Mouse (Mus musculus) inflammation-experienced regulatory T-cells, adult 6 months (primary cell): ENCODE data around the gene Cwf19l1. TPM values are rescaled to one million over a fixed set of nuclear protein-coding genes. Genes with fewer than 3 reads are reported as not detected.
"Not testable (repeated sequence)": the region's sequence is repeated elsewhere in the genome, so short reads cannot be mapped to it uniquely, and the experiment has no call there.

Experiments
- ATAC-seq: one replicate; pipeline ENCODE4 v1.8.0; 2017
- polyA plus RNA-seq, 3 experiments: library from polyadenylated mRNA; unstranded; fragments of 100-300 nt; shearing (Covaris generic); gene quantifications; one replicate each; pipeline ENCODE4 v1.2.1; 2017

The Cwf19l1 gene
- polyA plus RNA-seq: 10 to 100 TPM; 23.2 to 37.0 (median 28.4) TPM

- peak; percentile 88 for ATAC-seq
Measured at GRCm38 (mm10) chr19:44135072-44135959, at the start of gene Cwf19l1. Gene Cwf19l1, minus strand, starts transcription at chr19:44135876.

GRCm38 (mm10) chr19:44183968-44184367, 48.3 kb upstream of the Cwf19l1 start:
- ATAC-seq: no peak

- ATAC-seq: no peak
Measured at GRCm38 (mm10) chr19:44180502-44180901, 44.8 kb upstream of the Cwf19l1 start.

GRCm38 (mm10) chr19:44176741-44177140, 41.1 kb upstream of the Cwf19l1 start:
- no peak for ATAC-seq

GRCm38 (mm10) chr19:44174835-44175234, 39.2 kb upstream of the Cwf19l1 start:
- no peak for ATAC-seq

GRCm38 (mm10) chr19:44161515-44161914, 25.8 kb upstream of the Cwf19l1 start:
- ATAC-seq: no peak

GRCm38 (mm10) chr19:44159386-44159785, 23.7 kb upstream of the Cwf19l1 start:
- ATAC-seq: no peak

- no peak for ATAC-seq
Measured at GRCm38 (mm10) chr19:44157005-44157404, 21.3 kb upstream of the Cwf19l1 start.

GRCm38 (mm10) chr19:44153781-44154180, 18.1 kb upstream of the Cwf19l1 start:
- no peak for ATAC-seq

GRCm38 (mm10) chr19:44148991-44149390, 13.3 kb upstream of the Cwf19l1 start:
- ATAC-seq: no peak

GRCm38 (mm10) chr19:44148345-44148744, 12.7 kb upstream of the Cwf19l1 start:
- ATAC-seq: no peak

- ATAC-seq: no peak
Measured at GRCm38 (mm10) chr19:44146951-44147350, 11.3 kb upstream of the Cwf19l1 start.

GRCm38 (mm10) chr19:44146568-44146879, 10.8 kb upstream of the Cwf19l1 start:
- peak; percentile 20 for ATAC-seq

GRCm38 (mm10) chr19:44145702-44146567, 10.3 kb upstream of the Cwf19l1 start, which contains the start of gene Bloc1s2:
Gene Bloc1s2, minus strand, starts transcription at chr19:44146446.
- ATAC-seq: peak; percentile 92

- ATAC-seq: no peak
Measured at GRCm38 (mm10) chr19:44144366-44144765, 8.7 kb upstream of the Cwf19l1 start.

- no peak for ATAC-seq
Measured at GRCm38 (mm10) chr19:44135960-44136485, 347 bp upstream of the Cwf19l1 start.

GRCm38 (mm10) chr19:44132917-44133316, 2.8 kb downstream of the Cwf19l1 start:
- no peak for ATAC-seq

GRCm38 (mm10) chr19:44128560-44128959, 7.1 kb downstream of the Cwf19l1 start:
- no peak for ATAC-seq

GRCm38 (mm10) chr19:44127729-44128497, 7.8 kb downstream of the Cwf19l1 start:
- no peak for ATAC-seq

- ATAC-seq: no peak
Measured at GRCm38 (mm10) chr19:44121137-44121536, 14.5 kb downstream of the Cwf19l1 start.

- not testable (repeated sequence) for ATAC-seq
Measured at GRCm38 (mm10) chr19:44120686-44121085, 15.0 kb downstream of the Cwf19l1 start.

- no peak for ATAC-seq
Measured at GRCm38 (mm10) chr19:44117793-44118192, 17.9 kb downstream of the Cwf19l1 start.
